Mouse (Mus musculus) kidney, adult 2 months (tissue): Measurements from ENCODE around the gene Prkn.

Experiments
- CTCF ChIP-seq: fragments of 200-500 bp; conservative IDR thresholded peaks from 2 replicates; pipeline ENCODE4 v1.5.1; 2011; ENCODE audit warnings: low read depth, mild to moderate bottlenecking, control low read depth, low read length, moderate library complexity, mixed read lengths; ENCODE audit not compliant: insufficient read depth, insufficient read length
- POLR2A ChIP-seq: fragments of 200-500 bp; IDR thresholded peaks from one replicate; pipeline ENCODE4 v1.6.1; 2011; ENCODE audit warnings: low read depth, low read length, control low read depth

DNA sequence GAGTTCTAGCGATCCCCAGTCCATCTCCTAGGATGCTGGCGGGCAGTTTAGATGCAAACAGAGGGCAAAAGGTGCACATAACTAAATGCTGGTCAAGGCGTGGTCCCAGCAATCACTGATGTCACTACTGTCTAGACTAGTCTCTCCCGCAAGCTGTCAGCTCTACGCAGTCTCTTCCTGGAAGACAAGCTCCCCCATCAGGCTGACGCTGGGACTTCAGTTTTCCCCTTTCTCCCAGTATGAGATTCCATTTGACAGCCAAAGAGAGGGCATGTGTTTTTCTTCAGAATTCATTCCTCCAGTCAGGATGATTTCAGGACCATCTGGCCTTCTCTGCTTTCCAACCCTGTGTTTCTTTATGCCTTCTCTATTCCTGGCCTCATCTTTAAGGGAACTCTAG, 1062.8 kb downstream of the Prkn start:
- TF ChIP-seq CTCF (peak; percentile 26; the same call in 1 of the 2 replicates), POLR2A (no peak)
